Mouse (Mus musculus) ovary, postnatal 10 days (tissue): ENCODE results near the gene Pakap.

Experiments used
- DNase-seq: peaks from one replicate; pipeline ENCODE4 v3.0.0; 2022; ENCODE audit warnings: low spot score

Gene Pakap

DNA sequence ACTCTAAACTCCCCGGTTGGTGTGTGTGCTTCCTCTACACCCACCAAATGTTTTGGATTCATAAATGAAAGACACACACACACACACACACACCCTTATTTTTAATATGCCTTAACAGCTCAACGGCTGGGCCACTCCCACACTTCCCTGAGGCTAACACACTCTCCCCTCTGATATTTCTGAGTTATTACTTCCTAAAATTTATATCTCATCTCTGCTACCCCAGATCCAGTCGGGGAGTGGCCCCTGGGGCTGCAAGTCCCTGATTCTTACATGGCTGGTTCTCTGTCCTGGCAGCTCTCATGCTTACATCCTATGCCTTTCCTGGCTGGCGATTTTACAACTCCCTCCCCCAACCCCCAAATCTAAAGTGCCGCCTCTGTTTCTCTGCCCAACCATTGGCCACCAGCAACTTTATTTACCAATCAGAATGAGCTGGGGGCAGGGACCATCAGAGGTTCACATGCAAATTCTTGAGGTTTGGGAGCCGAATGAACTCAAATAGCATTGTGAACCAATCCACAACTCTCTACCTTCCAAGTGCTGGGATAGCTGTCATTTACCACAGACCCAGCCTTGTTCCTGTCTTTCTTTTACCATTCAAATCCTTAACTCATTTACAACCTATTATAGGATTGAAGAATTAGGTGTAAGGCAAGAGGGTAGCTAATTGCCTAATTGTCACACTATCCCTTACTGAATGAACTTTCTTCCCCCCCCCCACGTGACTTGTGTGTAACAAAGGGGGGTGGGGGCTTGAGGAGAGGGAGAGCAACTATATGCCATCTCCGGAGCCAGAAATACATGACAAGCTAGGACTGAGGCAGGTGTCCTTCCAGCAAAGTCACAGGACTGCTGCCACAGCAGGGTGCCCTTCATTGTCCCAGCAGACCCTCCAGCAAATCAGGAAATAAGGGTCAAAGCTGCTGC is 351.8 kb downstream of the Pakap start:
- DNase-seq = no peak

DNA sequence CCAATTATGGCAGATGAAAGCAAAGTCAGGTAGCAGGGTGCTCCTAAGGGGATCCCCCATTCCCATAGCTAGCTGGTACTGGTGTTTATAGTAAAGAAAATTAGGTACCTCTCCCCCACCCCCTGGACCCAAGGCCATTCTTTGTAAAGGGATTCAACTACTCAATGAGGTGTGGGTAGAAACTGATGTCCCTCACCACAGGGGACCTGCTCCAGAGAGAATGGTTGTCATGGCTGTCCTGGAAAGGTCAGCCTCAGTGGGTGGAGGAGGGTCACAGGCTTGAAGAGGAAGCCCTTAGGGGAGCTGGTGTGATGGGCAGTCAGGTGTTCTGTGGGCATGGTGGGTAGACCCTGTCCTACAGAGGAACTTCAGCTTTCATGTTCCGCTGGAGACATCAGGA is 352.5 kb downstream of the Pakap start:
- no peak for DNase-seq

DNA sequence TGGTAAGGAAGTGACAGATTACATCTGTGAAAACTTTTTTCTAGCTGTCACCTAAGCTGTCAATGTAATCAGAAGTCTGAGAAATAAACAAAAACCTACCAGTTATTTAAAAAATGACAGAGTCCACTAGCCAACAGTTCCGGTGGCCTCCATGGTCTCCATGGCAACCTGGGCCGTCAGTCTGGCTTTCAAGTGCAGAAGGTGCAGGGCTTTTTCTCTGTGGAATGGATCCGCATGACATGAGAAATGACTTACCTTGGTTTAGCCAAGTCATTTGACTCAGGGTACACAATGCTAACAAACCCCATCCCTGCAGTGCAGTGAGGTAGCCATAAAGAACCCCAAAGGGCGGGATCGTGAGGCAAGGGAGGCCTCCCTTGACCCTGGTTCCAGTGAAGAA is 354.2 kb downstream of the Pakap start:
- no peak for DNase-seq

DNA sequence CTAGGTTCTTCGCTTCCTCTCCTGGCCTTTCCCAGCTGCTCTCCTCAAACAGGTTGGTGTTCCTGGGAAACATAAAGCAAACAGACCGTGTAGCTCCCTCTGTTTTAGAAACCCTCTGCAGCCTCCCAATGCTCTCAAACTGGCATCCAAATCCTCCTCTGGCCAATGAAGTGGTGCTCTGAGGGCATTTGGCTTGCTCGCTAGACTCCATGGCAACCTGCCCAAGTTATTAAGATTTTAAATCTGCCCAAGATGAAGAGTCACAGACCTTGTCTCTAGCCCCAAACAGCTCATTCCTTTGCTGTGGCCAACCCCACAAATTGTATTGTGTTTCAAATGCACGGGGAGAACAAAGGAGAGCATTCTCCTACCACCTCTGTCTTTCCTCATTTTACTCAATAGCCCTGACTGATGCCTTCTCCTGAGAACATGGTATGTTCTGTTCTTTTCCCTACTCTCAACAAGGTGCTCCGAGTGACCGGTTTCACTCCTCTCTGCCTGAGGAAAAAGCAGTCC is 356.6 kb downstream of the Pakap start:
- no peak for DNase-seq

- no peak for DNase-seq
Observed at GRCm38 (mm10) chr4:57927464-57928205, 359.7 kb downstream of the Pakap start.

GRCm38 (mm10) chr4:57930559-57931170 is 362.7 kb downstream of the Pakap start:
- no peak for DNase-seq

DNA sequence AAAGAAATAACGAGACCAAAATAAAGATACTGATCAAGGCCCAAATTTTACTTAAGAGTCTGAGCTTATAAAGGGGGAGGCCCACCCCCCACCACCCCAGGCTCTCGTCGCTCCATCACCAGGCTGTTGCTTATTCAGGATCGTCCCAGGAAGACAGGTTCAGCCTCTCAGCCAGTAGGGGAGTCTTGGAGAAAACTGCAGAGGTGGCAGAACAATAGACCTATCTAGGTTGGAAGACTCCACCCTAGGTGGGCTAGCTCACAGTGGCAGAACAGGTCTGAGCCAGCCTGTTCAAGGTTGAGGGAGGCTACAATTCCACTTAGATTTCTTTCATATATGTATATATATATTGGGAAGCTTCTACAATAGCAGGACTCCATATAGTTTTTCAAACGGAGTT is 366.2 kb downstream of the Pakap start:
- no peak for DNase-seq

DNA sequence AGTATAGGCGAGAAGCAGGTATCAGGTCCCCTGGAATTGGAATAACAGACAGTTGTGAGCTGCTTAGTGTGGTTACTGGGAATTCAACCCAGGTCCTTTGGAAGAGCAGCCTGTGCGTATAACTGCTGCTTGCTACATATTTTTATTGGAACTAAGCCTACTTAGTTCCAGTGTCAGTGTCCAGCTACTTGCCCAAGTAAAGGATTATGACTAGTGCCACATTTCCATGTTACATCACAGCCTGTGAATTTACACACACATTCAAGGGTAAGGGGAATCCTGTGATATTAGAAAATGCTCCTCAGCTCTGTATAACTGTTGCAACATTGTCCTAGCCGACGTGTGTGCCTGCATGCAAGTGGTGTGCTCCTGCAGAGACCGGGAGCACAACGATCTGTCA is 369.3 kb downstream of the Pakap start:
- DNase-seq = no peak

DNA sequence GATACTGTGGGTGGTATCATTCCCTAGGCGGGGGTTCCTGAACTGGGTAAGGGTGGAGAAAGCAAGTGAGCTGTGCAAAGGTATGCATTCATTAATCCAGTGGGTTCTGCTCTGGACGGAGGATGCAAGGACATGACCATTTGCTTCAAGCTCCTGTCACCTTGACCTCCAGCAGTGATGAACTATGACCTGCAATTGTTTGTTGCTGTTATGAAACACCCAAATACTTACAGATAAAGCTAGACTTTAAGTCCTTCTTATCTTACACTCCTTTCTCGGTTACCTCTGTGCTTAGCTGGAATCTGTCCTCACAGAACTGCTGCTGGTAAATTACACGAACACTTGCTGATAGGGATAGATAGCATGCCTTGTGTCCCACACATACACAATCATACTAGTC is 372.7 kb downstream of the Pakap start:
- DNase-seq = no peak

DNA sequence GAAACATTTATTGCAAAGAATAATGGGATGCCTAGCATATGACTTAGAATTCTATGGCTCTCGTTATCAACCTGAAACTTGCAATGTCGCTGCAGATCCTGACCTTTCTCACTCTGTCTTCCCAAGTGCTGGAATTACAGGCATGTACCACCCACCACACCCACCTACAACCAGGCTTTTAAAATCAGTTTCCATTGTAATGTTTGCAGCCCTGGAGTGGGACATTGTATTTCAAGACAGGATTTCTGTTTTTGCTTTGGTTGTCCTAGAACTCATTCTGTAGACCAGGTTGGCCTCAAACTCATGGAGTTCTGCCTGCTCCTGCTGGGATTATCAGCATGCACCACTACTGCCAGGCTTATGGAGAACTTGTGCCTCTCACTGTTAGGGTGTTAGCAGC is 374.9 kb downstream of the Pakap start:
- DNase-seq = no peak
